Mouse (Mus musculus): ENCODE measurements at regions not wholly inside any gene's neighbourhood (a gene's known extent, or its start where the extent isn't known, plus 50 kb on each side); places are given as distances from the start of the nearest gene placed in this dataset.
A peak's percentile ranks its signal among the peaks of the same experiment; 100 is the strongest.

- H3K36me3 ChIP-seq = no peaks in the 10 kb centered on the region
- H3K4me3 ChIP-seq (replicated peaks) = no peak overlapping the region
- H3K9ac ChIP-seq (replicated peaks) = no peak overlapping the region
- H3K4me2 ChIP-seq (replicated peaks) = no peak overlapping the region
- H3K9me3 ChIP-seq = no peaks in the 10 kb centered on the region
- H3K27ac ChIP-seq = no peak overlapping the region
- H3K27me3 ChIP-seq = no peaks in the 10 kb centered on the region
- 52% methylated on average over 3 of the region's 3 CpGs for WGBS
- no peak for ATAC-seq
- no peaks in the 10 kb centered on the region for H3K4me1 ChIP-seq (replicated peaks)
Observed at GRCm38 (mm10) chr6:6657928-6658500, 79.6 kb upstream of the Sem1 start.

- no peak for ATAC-seq
- Histone ChIP-seq H3K4me1 (replicated peaks) (no peaks in the 10 kb centered on the region), H3K9ac (replicated peaks) (no peak overlapping the region)
Observed at GRCm38 (mm10) chr6:6660072-6660471, 81.6 kb upstream of the Sem1 start.

GRCm38 (mm10) chr6:6666762-6667161 is 88.3 kb upstream of the Sem1 start:
- no peak overlapping the region for H3K9ac ChIP-seq (replicated peaks)
- no peak overlapping the region for H3K4me2 ChIP-seq (replicated peaks)
- no peaks in the 10 kb centered on the region for H3K4me1 ChIP-seq (replicated peaks)
- H3K36me3 ChIP-seq = no peaks in the 10 kb centered on the region
- H3K27ac ChIP-seq = no peak overlapping the region
- H3K27me3 ChIP-seq = no peaks in the 10 kb centered on the region
- WGBS = 77% methylated on average over 5 of the region's 5 CpGs
- no peak for ATAC-seq
- no peaks in the 10 kb centered on the region for H3K9me3 ChIP-seq
- H3K4me3 ChIP-seq (replicated peaks) = no peak overlapping the region

More at GRCm38 (mm10) chr6:6660072-6660471, 81.6 kb upstream of the Sem1 start:
- Histone ChIP-seq H3K27me3 (no peaks in the 10 kb centered on the region), H3K36me3 (no peaks in the 10 kb centered on the region), H3K4me3 (replicated peaks) (no peak overlapping the region), H3K4me2 (replicated peaks) (no peak overlapping the region), H3K9me3 (no peaks in the 10 kb centered on the region), H3K27ac (no peak overlapping the region)
- WGBS = 71% methylated on average over 5 of the region's 5 CpGs

GRCm38 (mm10) chr6:6689241-6689640 is 110.8 kb upstream of the Sem1 start:
- ATAC-seq = no peak
- Histone ChIP-seq H3K27ac (no peak overlapping the region), H3K27me3 (no peaks in the 10 kb centered on the region), H3K4me1 (replicated peaks) (no peaks in the 10 kb centered on the region), H3K36me3 (no peaks in the 10 kb centered on the region), H3K9ac (replicated peaks) (no peak overlapping the region), H3K4me3 (replicated peaks) (no peak overlapping the region), H3K4me2 (replicated peaks) (no peak overlapping the region), H3K9me3 (no peaks in the 10 kb centered on the region)
- 74% methylated on average over 5 of the region's 5 CpGs for WGBS

GRCm38 (mm10) chr6:6690188-6690587 is 111.7 kb upstream of the Sem1 start:
- no peak for ATAC-seq
- WGBS = 77% methylated on average over 5 of the region's 5 CpGs

GRCm38 (mm10) chr6:6692056-6692770 is 113.8 kb upstream of the Sem1 start:
- WGBS = 94% methylated on average over 8 of the region's 8 CpGs
- Histone ChIP-seq H3K27me3 (no peaks in the 10 kb centered on the region), H3K4me3 (replicated peaks) (no peak overlapping the region), H3K9ac (replicated peaks) (no peak overlapping the region), H3K4me2 (replicated peaks) (no peak overlapping the region), H3K4me1 (replicated peaks) (peaks cover 7% of the 10 kb centered on the region; the same call in 1 of the 2 replicates), H3K9me3 (no peaks in the 10 kb centered on the region), H3K36me3 (no peaks in the 10 kb centered on the region), H3K27ac (no peak overlapping the region)
- ATAC-seq = no peak

More at GRCm38 (mm10) chr6:6690188-6690587, 111.7 kb upstream of the Sem1 start:
- no peaks in the 10 kb centered on the region for H3K9me3 ChIP-seq
- no peak overlapping the region for H3K4me2 ChIP-seq (replicated peaks)
- H3K27me3 ChIP-seq = no peaks in the 10 kb centered on the region
- H3K9ac ChIP-seq (replicated peaks) = no peak overlapping the region
- H3K27ac ChIP-seq = no peak overlapping the region
- H3K4me1 ChIP-seq (replicated peaks) = no peaks in the 10 kb centered on the region
- H3K4me3 ChIP-seq (replicated peaks) = no peak overlapping the region
- no peaks in the 10 kb centered on the region for H3K36me3 ChIP-seq

- Histone ChIP-seq H3K27me3 (no peaks in the 10 kb centered on the region), H3K4me3 (replicated peaks) (no peak overlapping the region), H3K9me3 (no peaks in the 10 kb centered on the region), H3K36me3 (no peaks in the 10 kb centered on the region), H3K27ac (no peak overlapping the region), H3K4me1 (replicated peaks) (peaks cover 7% of the 10 kb centered on the region; the same call in 1 of the 2 replicates), H3K9ac (replicated peaks) (no peak overlapping the region), H3K4me2 (replicated peaks) (no peak overlapping the region)
- peak; percentile 93 for ATAC-seq
- WGBS = 49% methylated on average over 11 of the region's 11 CpGs
Observed at GRCm38 (mm10) chr6:6695742-6696430, 117.4 kb upstream of the Sem1 start.

GRCm38 (mm10) chr6:6697418-6697979 is 119.0 kb upstream of the Sem1 start:
- Histone ChIP-seq H3K27me3 (no peaks in the 10 kb centered on the region), H3K4me1 (replicated peaks) (peaks cover 7% of the 10 kb centered on the region; the same call in 1 of the 2 replicates), H3K9ac (replicated peaks) (no peak overlapping the region), H3K27ac (no peak overlapping the region), H3K9me3 (no peaks in the 10 kb centered on the region), H3K36me3 (no peaks in the 10 kb centered on the region), H3K4me2 (replicated peaks) (no peak overlapping the region), H3K4me3 (replicated peaks) (no peak overlapping the region)
- no peak for ATAC-seq
- 82% methylated on average over 10 of the region's 10 CpGs for WGBS

GRCm38 (mm10) chr6:6706729-6707128 is 128.3 kb upstream of the Sem1 start:
- Histone ChIP-seq H3K4me3 (replicated peaks) (no peak overlapping the region), H3K9me3 (no peaks in the 10 kb centered on the region), H3K9ac (replicated peaks) (no peak overlapping the region), H3K27ac (no peak overlapping the region), H3K4me1 (replicated peaks) (no peaks in the 10 kb centered on the region), H3K4me2 (replicated peaks) (no peak overlapping the region), H3K36me3 (no peaks in the 10 kb centered on the region), H3K27me3 (no peaks in the 10 kb centered on the region)
- no peak for ATAC-seq
- WGBS = 92% methylated on average over 4 of the region's 4 CpGs

- no peak overlapping the region for H3K27ac ChIP-seq
- no peak overlapping the region for H3K9ac ChIP-seq (replicated peaks)
- H3K4me2 ChIP-seq (replicated peaks) = no peak overlapping the region
- H3K9me3 ChIP-seq = no peaks in the 10 kb centered on the region
- WGBS = 65% methylated on average over 3 of the region's 3 CpGs
- no peak overlapping the region for H3K4me3 ChIP-seq (replicated peaks)
- H3K36me3 ChIP-seq = no peaks in the 10 kb centered on the region
- no peaks in the 10 kb centered on the region for H3K4me1 ChIP-seq (replicated peaks)
- no peak for ATAC-seq
- no peaks in the 10 kb centered on the region for H3K27me3 ChIP-seq
Observed at GRCm38 (mm10) chr6:6709057-6709456, 130.6 kb upstream of the Sem1 start.

- Histone ChIP-seq H3K9ac (replicated peaks) (no peak overlapping the region), H3K36me3 (no peaks in the 10 kb centered on the region), H3K4me1 (replicated peaks) (no peaks in the 10 kb centered on the region), H3K27ac (no peak overlapping the region), H3K9me3 (no peaks in the 10 kb centered on the region), H3K27me3 (no peaks in the 10 kb centered on the region), H3K4me3 (replicated peaks) (no peak overlapping the region), H3K4me2 (replicated peaks) (no peak overlapping the region)
- WGBS = 88% methylated on average over 3 of the region's 3 CpGs
- ATAC-seq = no peak
Observed at GRCm38 (mm10) chr6:6730259-6730658, 132.9 kb upstream of the Dlx6 start.

GRCm38 (mm10) chr6:6745394-6745793 is 117.7 kb upstream of the Dlx6 start:
- ATAC-seq = no peak
- H3K27ac ChIP-seq = no peak overlapping the region
- no peaks in the 10 kb centered on the region for H3K9me3 ChIP-seq
- H3K4me1 ChIP-seq (replicated peaks) = no peaks in the 10 kb centered on the region
- H3K4me2 ChIP-seq (replicated peaks) = no peak overlapping the region
- no peak overlapping the region for H3K4me3 ChIP-seq (replicated peaks)
- 67% methylated on average over 3 of the region's 3 CpGs for WGBS
- H3K36me3 ChIP-seq = no peaks in the 10 kb centered on the region
- H3K9ac ChIP-seq (replicated peaks) = no peak overlapping the region
- H3K27me3 ChIP-seq = no peaks in the 10 kb centered on the region

All from midbrain, embryonic 13.5 days (tissue).